Comparison of ENCODE assay signal across 1 mouse cellular context in genomic region chr9:21018600-21018999, GRCm38 (mm10).
TF ChIP-seq lines count a peak whose summit lies in the region.

No protein-coding gene starts in this region.

TF ChIP-seq in CH12.LX, 34 proteins besides CTCF, POLR2A, EP300 and RAD21:
- TF ChIP-seq UBTF (IDR thresholded peaks at IDR 0.05; ENCODE audit: low read depth, low read length) = no peak
